Mouse (Mus musculus): ENCODE measurements at regions not wholly inside any gene's neighbourhood (a gene's known extent, or its start where the extent isn't known, plus 50 kb on each side); places are given as distances from the start of the nearest gene placed in this dataset.

- no peaks in the 10 kb centered on the region for H3K9me3 ChIP-seq (replicated peaks; ENCODE audit: control insufficient read depth, insufficient read depth, low read length, poor library complexity, severe bottlenecking)
- H3K9ac ChIP-seq (ENCODE audit: low read depth, poor library complexity, severe bottlenecking): no peak overlapping the region
- no peak overlapping the region for H3K4me3 ChIP-seq (ENCODE audit: low read depth, low read length)
- H3K36me3 ChIP-seq (ENCODE audit: control insufficient read depth, insufficient read depth, low read length, poor library complexity, severe bottlenecking): no peaks in the 10 kb centered on the region
- no peaks in the 10 kb centered on the region for H3K27me3 ChIP-seq (ENCODE audit: control insufficient read depth, insufficient read depth, low read length, poor library complexity, severe bottlenecking)
- H3K27ac ChIP-seq (ENCODE audit: insufficient read depth, low read length): no peak overlapping the region
- H3K4me1 ChIP-seq (ENCODE audit: control insufficient read depth, insufficient read depth, low read length): no peaks in the 10 kb centered on the region
- TF ChIP-seq EP300 (IDR thresholded peaks at IDR 0.05; ENCODE audit: insufficient read depth, low read depth, low read length) (no peak), POLR2A (IDR thresholded peaks at IDR 0.05; ENCODE audit: insufficient read depth, low read length) (no peak), CTCF (IDR thresholded peaks at IDR 0.05; ENCODE audit: low read depth, low read length) (no peak)
Measured at GRCm38 (mm10) chr7:69074780-69075179, 325.7 kb upstream of the Arrdc4 start.

- no peak for TF ChIP-seq EP300 (IDR thresholded peaks at IDR 0.05; ENCODE audit: insufficient read depth, low read depth, low read length)
- TF ChIP-seq CTCF (IDR thresholded peaks at IDR 0.05; ENCODE audit: low read depth, low read length): no peak
- TF ChIP-seq POLR2A (IDR thresholded peaks at IDR 0.05; ENCODE audit: insufficient read depth, low read length): no peak
- no peaks in the 10 kb centered on the region for H3K9me3 ChIP-seq (replicated peaks; ENCODE audit: control insufficient read depth, insufficient read depth, low read length, poor library complexity, severe bottlenecking)
- no peak overlapping the region for H3K9ac ChIP-seq (ENCODE audit: low read depth, poor library complexity, severe bottlenecking)
- no peaks in the 10 kb centered on the region for H3K27me3 ChIP-seq (ENCODE audit: control insufficient read depth, insufficient read depth, low read length, poor library complexity, severe bottlenecking)
- no peak overlapping the region for H3K4me3 ChIP-seq (ENCODE audit: low read depth, low read length)
- H3K4me1 ChIP-seq (ENCODE audit: control insufficient read depth, insufficient read depth, low read length): no peaks in the 10 kb centered on the region
- no peak overlapping the region for H3K27ac ChIP-seq (ENCODE audit: insufficient read depth, low read length)
- H3K36me3 ChIP-seq (ENCODE audit: control insufficient read depth, insufficient read depth, low read length, poor library complexity, severe bottlenecking): no peaks in the 10 kb centered on the region
Measured at GRCm38 (mm10) chr7:69062994-69063393, 314.0 kb upstream of the Arrdc4 start.

DNA sequence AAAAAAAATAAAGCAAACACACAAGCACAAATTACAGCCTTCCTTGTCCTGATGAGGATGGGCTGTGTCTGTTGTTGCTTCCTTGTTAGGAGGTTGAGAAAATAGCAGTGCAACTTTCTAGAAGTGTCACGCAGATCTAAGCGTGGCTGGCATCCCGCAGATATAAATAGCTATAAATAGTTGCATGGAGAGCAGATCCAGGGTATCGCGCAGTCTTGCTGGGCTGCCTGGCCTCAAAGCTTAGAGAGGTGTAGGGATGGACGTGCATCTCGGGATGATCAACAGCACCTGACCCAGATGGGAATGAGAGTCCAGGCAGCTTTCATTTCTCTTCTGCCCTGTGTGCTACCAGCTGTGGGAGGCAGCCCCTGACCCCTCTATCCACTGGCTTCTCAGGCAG, 313.5 kb upstream of the Arrdc4 start:
- TF ChIP-seq EP300 (IDR thresholded peaks at IDR 0.05; ENCODE audit: insufficient read depth, low read depth, low read length): no peak
- TF ChIP-seq CTCF (IDR thresholded peaks at IDR 0.05; ENCODE audit: low read depth, low read length): no peak
- no peak for TF ChIP-seq POLR2A (IDR thresholded peaks at IDR 0.05; ENCODE audit: insufficient read depth, low read length)
- Histone ChIP-seq H3K27me3 (ENCODE audit: control insufficient read depth, insufficient read depth, low read length, poor library complexity, severe bottlenecking) (no peaks in the 10 kb centered on the region), H3K4me3 (ENCODE audit: low read depth, low read length) (no peak overlapping the region), H3K27ac (ENCODE audit: insufficient read depth, low read length) (no peak overlapping the region), H3K9me3 (replicated peaks; ENCODE audit: control insufficient read depth, insufficient read depth, low read length, poor library complexity, severe bottlenecking) (no peaks in the 10 kb centered on the region), H3K9ac (ENCODE audit: low read depth, poor library complexity, severe bottlenecking) (no peak overlapping the region), H3K36me3 (ENCODE audit: control insufficient read depth, insufficient read depth, low read length, poor library complexity, severe bottlenecking) (no peaks in the 10 kb centered on the region), H3K4me1 (ENCODE audit: control insufficient read depth, insufficient read depth, low read length) (no peaks in the 10 kb centered on the region)

- H3K9ac ChIP-seq (ENCODE audit: low read depth, poor library complexity, severe bottlenecking): no peak overlapping the region
- no peaks in the 10 kb centered on the region for H3K9me3 ChIP-seq (replicated peaks; ENCODE audit: control insufficient read depth, insufficient read depth, low read length, poor library complexity, severe bottlenecking)
- H3K27ac ChIP-seq (ENCODE audit: insufficient read depth, low read length): no peak overlapping the region
- H3K4me3 ChIP-seq (ENCODE audit: low read depth, low read length): no peak overlapping the region
- H3K27me3 ChIP-seq (ENCODE audit: control insufficient read depth, insufficient read depth, low read length, poor library complexity, severe bottlenecking): no peaks in the 10 kb centered on the region
- H3K4me1 ChIP-seq (ENCODE audit: control insufficient read depth, insufficient read depth, low read length): no peaks in the 10 kb centered on the region
- TF ChIP-seq EP300 (IDR thresholded peaks at IDR 0.05; ENCODE audit: insufficient read depth, low read depth, low read length) (no peak), POLR2A (IDR thresholded peaks at IDR 0.05; ENCODE audit: insufficient read depth, low read length) (no peak), CTCF (IDR thresholded peaks at IDR 0.05; ENCODE audit: low read depth, low read length) (no peak)
- no peaks in the 10 kb centered on the region for H3K36me3 ChIP-seq (ENCODE audit: control insufficient read depth, insufficient read depth, low read length, poor library complexity, severe bottlenecking)
Measured at GRCm38 (mm10) chr7:69062094-69062493, 313.1 kb upstream of the Arrdc4 start.

- Histone ChIP-seq H3K36me3 (ENCODE audit: control insufficient read depth, insufficient read depth, low read length, poor library complexity, severe bottlenecking) (no peaks in the 10 kb centered on the region), H3K4me1 (ENCODE audit: control insufficient read depth, insufficient read depth, low read length) (no peaks in the 10 kb centered on the region), H3K9me3 (replicated peaks; ENCODE audit: control insufficient read depth, insufficient read depth, low read length, poor library complexity, severe bottlenecking) (no peaks in the 10 kb centered on the region), H3K27ac (ENCODE audit: insufficient read depth, low read length) (no peak overlapping the region), H3K9ac (ENCODE audit: low read depth, poor library complexity, severe bottlenecking) (no peak overlapping the region), H3K4me3 (ENCODE audit: low read depth, low read length) (no peak overlapping the region), H3K27me3 (ENCODE audit: control insufficient read depth, insufficient read depth, low read length, poor library complexity, severe bottlenecking) (no peaks in the 10 kb centered on the region)
- TF ChIP-seq CTCF (IDR thresholded peaks at IDR 0.05; ENCODE audit: low read depth, low read length) (no peak), EP300 (IDR thresholded peaks at IDR 0.05; ENCODE audit: insufficient read depth, low read depth, low read length) (no peak), POLR2A (IDR thresholded peaks at IDR 0.05; ENCODE audit: insufficient read depth, low read length) (no peak)
Measured at GRCm38 (mm10) chr7:69061242-69061641, 312.2 kb upstream of the Arrdc4 start.

GRCm38 (mm10) chr7:69016575-69016974, 267.5 kb upstream of the Arrdc4 start:
- Histone ChIP-seq H3K9me3 (replicated peaks; ENCODE audit: control insufficient read depth, insufficient read depth, low read length, poor library complexity, severe bottlenecking) (no peaks in the 10 kb centered on the region), H3K27ac (ENCODE audit: insufficient read depth, low read length) (no peak overlapping the region), H3K36me3 (ENCODE audit: control insufficient read depth, insufficient read depth, low read length, poor library complexity, severe bottlenecking) (no peaks in the 10 kb centered on the region), H3K4me1 (ENCODE audit: control insufficient read depth, insufficient read depth, low read length) (no peaks in the 10 kb centered on the region), H3K4me3 (ENCODE audit: low read depth, low read length) (no peak overlapping the region), H3K9ac (ENCODE audit: low read depth, poor library complexity, severe bottlenecking) (no peak overlapping the region), H3K27me3 (ENCODE audit: control insufficient read depth, insufficient read depth, low read length, poor library complexity, severe bottlenecking) (no peaks in the 10 kb centered on the region)
- no peak for TF ChIP-seq CTCF (IDR thresholded peaks at IDR 0.05; ENCODE audit: low read depth, low read length)
- no peak for TF ChIP-seq EP300 (IDR thresholded peaks at IDR 0.05; ENCODE audit: insufficient read depth, low read depth, low read length)
- no peak for TF ChIP-seq POLR2A (IDR thresholded peaks at IDR 0.05; ENCODE audit: insufficient read depth, low read length)
